Mouse (Mus musculus): ENCODE data around the gene Tceal1.
A peak's percentile ranks its signal among the peaks of the same experiment; 100 is the strongest.
"Not testable (repeated sequence)": the region's sequence is repeated elsewhere in the genome, so short reads cannot be mapped to it uniquely, and the experiment has no call there.

Gene Tceal1

DNA sequence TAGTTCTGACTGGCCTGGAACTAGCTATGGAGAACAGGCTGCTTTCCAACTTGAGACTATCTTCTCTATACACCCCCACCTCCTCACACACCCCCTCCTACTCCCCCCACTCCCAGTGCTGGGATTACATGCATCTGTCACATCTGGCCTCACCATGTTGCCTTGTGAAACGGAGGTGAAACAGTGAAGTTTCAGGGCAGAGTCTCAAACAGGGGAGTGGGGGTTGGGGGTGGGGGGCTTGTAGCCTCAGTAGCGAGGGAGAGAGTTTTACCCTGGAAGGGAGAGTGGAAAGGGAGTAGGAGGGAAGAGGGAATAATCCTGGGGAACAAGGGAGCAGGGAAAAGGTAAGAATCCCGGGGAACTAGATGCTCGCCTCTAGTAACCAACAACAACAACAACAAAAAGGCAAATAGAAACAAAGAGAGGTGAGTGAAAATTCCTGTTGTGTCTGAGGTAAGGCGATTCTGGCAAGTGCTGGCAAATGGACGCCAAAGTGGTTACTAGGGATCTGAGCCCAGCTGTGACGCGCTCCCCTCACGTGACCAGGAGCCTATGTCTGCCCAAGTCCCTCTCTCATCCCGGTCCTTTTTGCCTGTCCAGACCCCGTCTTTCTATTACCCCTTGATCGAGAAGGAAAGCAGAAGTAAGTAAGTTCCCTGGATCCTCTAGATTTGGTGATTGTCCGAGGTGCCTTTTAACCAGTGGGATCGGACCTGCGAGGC lies at the start of gene Tceal1:
Gene Tceal1 (plus strand): TSS at position 537 of the 722 bp plus-strand sequence.
- DNase-seq (ENCODE audit: extremely low spot score, low read depth, low spot score): no peak

DNA sequence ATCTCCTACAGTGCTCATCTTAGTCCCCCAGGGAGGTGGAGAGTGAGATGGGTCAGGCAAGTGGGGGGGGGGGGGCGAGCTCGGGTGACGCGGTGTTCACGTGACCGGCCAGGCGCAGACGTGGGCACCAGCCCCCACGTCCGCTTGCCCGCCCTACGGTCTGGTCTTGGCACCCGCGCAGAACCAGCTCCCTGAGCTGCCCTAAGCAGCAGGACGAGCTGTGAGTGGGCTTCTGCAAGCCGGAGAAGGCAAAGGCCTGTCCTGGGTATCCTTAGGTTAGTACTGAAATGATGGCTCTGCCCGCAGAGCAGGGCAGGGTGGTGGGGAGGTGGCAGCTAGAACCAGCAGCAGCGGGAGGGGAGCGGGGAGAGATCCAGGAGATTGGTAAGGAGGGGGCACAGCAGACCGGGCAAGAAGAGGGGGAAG lies 41.5 kb upstream of the Tceal1 start:
- no peak for DNase-seq (ENCODE audit: extremely low spot score, low read depth, low spot score)

DNA sequence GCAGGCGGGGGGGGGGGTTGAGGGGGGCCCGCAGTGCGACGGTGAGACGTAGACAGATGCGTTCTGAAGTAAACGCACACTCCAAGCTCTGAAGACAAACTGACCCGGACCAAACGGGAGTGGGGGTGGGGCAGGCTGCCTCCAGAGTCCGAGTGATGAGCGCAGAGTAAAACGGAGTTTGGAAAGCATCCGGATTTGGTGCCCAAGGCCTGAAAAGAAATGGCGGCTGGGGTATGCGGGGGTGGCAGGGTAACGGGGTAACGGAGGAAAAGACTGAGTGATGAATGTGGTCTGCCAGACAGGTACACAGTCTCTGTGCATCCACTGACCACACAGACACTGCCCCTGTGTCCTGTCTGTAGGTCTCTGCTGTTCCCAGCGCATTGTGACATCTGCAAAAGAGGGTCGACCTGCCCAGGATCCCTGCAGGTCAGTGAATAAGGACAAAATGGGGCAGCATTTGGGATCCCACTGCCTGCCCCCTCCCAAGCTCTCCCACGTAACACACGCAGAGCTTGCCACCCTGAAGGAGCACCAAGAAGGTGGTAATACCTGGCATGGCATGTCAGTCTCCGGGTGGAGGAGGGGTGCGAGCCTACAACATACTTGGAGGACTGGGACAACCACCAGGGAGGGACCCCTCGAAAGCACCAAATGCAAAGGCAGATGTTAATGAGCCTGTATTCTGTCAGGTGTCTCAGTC lies 40.9 kb upstream of the Tceal1 start:
- not testable (repeated sequence) for DNase-seq (ENCODE audit: extremely low spot score, low read depth, low spot score)

DNA sequence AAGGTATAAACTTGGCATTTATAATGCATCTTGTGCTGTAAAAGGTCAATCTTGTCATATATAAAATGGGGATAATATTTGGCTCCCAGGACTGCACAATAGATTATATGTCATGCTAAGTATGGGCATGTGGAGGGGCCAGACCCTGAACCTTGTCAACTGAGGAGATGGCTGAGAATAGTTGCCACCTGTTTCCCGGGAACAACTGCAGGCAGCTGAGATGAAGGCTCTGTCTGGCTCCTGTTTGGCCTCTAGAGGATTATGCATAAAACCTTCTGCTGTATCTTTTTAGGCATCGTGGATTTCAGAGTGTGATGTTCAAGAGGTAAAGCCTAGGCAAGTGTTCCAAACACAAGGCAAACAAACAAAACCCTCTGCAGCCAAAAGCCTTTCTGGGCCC lies 39.0 kb upstream of the Tceal1 start:
- DNase-seq (ENCODE audit: extremely low spot score, low read depth, low spot score): no peak

DNA sequence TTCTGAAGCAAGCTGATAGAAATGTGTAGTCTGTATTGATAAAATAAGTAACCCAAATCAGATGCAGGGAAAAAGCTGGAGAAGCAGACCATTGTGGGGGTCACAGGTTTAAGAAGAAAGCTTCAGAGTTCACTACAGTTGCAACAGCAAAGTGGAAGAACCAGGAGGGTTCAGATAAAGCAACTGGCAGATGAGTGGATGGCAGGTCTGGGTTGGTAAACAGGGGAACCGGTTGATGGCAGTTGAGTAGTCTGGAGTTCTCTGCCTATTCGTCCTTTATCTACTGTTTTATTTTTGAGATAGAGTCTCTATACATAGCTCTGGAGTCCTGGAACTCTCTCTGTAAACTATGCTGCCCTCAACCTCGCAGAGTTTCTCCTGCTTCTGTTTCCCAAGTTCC lies 26.8 kb upstream of the Tceal1 start:
- no peak for DNase-seq (ENCODE audit: extremely low spot score, low read depth, low spot score)

DNA sequence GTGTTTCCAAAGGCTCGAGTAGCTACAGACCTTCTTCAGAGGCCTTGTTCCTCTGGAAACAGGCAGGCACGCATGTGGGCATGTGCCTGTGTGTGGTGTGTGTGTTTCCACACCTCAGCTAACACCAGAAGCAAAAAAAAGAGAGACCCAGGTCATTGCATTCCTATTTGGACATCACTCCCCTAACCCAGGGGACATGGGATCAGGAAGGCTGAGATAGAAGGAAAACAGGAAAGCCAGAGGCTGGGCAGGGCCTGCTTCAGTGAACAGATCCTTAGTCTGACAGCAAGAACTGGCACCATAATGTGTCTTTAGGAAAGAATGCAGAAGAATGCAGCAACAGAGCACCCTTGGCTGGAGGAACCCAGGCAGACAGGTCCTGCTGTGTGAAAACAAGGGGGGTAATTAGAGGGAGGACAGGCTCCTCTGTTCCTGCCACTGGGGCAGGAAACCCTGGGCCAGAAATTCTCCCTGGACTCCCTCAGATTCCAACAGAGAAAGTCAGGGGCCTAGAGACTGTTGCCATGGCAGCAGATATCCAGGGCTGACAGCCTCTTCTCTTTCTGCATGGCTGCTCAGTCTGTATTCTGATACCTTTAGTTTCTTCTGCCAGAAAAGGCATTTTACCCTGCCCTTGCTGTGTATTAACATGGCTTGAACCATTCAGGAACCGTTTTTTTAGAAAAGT lies 16.0 kb upstream of the Tceal1 start:
- DNase-seq (ENCODE audit: extremely low spot score, low read depth, low spot score): not testable (repeated sequence)

DNA sequence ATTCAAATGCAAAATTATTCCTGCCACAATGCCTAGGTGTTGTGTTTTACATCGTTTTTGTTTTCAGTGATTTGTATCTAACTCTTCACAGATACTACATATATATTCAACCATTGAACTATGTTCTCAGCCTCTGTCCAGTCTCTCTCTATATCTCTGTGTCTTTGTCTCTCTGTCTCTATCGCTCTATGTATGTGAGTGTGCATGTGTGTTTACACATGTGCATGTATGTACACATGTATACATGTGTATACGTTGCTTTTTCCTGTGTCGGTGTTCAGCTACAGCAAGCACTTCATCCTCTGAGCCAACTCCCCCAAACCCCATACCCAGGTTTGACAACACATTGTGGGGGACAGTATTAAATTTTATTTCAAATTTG lies 15.5 kb upstream of the Tceal1 start:
- no peak for DNase-seq (ENCODE audit: extremely low spot score, low read depth, low spot score)

DNA sequence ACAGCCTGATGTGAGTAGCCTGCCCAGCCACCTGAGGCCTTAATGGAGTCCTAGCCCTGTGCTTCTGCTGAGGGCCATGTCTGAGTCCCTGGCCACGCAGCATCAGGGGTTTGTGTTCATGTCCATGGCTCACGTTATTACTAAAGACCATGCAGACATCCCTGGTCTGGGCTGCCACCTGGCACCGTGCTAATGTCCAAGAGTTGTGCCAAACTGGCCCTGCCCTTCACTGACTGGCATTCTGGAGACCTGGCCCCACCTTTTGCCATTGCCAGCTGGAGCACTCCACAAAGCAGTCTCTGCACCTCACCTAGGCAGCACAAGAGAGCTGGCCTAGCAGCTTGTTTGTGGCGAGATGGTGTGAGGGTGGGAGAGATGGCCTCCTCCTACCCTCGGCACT lies 14.6 kb upstream of the Tceal1 start:
- DNase-seq (ENCODE audit: extremely low spot score, low read depth, low spot score): no peak

DNA sequence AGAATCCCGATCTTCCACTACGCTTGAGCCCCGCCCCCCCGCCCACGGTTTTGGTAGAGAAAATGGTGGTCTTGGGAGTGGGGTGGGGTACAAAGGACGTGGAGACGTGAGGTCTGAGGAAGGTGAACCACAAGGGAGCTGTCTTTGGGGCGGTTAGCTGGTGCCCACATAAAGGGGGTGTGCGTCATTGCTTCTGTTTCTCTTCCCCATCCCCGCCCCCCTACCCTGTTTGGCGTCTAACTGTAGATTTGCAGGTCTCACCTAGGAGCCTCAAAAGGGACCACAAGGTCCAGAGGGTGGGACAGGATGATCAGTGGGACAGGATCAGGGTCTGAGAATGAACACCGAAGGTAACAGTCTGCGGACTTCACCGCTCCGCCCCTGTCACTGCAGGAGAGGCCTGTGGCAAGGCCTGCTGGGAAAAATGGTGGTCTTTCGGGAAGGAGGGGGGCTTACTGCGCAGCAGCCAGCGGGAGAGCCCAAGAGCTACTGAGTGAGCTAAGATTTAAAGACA lies 443 bp downstream of the Tceal1 start:
- DNase-seq (ENCODE audit: extremely low spot score, low read depth, low spot score): no peak

DNA sequence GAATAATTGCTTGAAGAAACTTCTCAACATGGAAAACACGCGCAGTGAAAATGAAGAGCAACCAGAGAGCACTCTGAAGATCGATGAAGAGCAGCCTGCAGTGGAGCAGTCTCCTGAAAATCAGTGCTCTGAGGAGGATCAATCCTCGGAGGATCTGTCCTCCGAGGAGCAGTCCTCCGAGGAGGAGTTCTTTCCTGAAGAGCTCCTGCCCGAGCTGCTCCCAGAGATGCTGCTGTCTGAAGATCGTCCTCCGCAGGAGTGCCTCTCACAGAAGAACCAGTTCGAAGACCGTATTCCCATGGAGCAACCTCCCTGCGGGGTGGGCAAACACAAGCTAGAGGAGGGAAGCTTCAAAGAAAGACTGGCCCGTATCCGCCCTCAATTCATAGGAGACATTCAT lies 1.0 kb downstream of the Tceal1 start:
- no peak for DNase-seq (ENCODE audit: extremely low spot score, low read depth, low spot score)

DNA sequence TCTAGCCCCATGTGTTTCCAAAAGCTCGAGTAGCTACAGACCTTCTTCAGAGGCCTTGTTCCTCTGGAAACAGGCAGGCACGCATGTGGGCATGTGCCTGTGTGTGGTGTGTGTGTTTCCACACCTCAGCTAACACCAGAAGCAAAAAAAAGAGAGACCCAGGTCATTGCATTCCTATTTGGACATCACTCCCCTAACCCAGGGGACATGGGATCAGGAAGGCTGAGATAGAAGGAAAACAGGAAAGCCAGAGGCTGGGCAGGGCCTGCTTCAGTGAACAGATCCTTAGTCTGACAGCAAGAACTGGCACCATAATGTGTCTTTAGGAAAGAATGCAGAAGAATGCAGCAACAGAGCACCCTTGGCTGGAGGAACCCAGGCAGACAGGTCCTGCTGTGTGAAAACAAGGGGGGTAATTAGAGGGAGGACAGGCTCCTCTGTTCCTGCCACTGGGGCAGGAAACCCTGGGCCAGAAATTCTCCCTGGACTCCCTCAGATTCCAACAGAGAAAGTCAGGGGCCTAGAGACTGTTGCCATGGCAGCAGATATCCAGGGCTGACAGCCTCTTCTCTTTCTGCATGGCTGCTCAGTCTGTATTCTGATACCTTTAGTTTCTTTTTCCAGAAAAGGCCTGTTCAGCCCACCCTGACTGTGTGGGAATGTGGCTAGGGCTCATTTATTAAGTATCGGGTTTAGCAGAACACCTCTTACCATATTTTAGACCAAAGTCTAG lies 7.1 kb downstream of the Tceal1 start:
- not testable (repeated sequence) for DNase-seq (ENCODE audit: extremely low spot score, low read depth, low spot score)

DNA sequence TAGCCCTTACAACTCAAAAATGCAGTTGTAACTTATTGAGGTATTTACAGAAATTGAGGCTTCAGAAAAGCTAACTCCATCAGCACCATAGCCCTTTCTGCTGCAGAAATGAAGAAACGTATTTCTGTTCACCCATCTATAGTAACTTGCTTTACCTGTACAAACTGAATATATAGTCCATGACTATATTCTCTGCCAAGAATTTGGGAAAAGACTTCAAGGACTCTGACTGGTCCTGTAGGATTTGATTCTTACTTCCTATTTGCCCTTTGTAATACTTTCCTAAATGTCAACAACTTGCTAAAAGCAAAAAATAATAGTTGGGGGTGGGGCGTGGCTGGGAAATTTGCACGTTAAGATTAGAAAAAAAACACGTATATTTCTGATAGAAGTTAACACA lies 24.2 kb downstream of the Tceal1 start:
- DNase-seq (ENCODE audit: extremely low spot score, low read depth, low spot score): no peak

DNA sequence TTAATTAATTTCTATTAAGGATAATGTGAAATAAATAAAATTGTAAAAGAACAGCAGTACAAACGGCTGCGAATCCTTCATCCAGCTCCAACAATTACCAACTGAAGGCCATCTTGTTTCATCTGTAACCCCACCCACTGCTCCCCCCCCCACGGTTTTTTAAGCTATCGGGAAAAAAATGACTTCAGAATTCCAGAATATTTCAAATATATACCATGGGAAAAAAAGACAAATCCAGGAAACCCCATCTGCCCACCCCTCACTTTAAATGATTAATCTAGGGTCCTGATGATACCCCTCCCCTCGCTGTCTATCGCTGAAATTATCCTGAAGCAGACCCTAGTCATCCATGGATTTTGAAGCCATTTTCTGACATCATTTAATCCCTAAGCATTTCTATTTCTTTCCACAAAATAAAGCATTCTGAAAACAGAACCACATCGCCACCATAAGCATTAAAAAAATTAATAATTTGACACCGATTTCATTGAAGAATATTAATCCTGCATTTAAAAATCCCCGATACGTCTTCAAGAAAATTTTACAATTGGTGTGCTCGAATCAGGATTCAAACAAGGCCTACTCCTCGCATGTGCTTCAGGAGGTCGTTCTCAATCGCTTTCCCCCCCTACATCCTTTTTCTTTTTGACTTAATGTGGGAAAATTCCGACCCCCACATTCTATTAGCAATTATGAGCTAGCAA lies 32.5 kb downstream of the Tceal1 start:
- DNase-seq (ENCODE audit: extremely low spot score, low read depth, low spot score): no peak

DNA sequence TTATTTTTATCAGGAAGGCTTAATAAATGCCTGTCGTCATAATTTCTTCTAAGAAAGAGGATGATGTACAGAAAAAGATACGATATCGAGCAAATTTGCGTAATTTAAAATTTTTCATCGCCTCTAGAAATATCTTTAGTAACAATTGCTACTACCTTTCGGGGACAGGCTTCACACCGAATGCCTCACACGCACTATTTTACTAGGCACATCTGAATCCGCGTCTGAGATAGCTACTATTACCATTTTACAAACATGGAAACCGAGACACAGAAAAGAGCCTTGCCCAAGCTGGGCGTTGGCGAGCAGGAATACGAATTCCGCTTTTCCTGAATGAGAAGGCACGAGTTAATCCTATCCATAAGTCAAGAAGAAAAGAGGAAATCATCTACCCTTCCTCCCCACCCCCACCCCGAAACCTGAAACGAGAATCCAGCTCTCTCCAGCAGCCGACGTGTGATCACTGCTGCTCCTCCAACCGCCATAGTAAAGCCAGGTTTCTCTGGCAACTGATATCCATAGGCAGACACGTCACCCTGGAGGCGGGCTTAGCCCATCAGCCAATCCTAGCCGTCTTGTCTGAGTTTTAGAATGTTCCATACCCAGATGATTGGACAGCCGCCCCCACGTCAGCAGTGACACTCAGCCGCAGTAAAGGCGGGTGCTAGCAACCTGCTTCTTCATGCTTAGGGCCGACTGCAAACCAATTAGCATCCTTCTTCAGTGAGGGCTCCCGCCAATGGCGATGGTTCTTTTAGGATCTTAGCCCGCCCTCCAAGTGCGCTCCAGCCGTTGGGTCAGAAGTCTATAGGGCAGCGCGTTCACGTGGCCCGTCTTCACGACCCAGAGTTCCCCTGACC lies 33.2 kb downstream of the Tceal1 start:
- peak; percentile 72 for DNase-seq (ENCODE audit: extremely low spot score, low read depth, low spot score)

DNA sequence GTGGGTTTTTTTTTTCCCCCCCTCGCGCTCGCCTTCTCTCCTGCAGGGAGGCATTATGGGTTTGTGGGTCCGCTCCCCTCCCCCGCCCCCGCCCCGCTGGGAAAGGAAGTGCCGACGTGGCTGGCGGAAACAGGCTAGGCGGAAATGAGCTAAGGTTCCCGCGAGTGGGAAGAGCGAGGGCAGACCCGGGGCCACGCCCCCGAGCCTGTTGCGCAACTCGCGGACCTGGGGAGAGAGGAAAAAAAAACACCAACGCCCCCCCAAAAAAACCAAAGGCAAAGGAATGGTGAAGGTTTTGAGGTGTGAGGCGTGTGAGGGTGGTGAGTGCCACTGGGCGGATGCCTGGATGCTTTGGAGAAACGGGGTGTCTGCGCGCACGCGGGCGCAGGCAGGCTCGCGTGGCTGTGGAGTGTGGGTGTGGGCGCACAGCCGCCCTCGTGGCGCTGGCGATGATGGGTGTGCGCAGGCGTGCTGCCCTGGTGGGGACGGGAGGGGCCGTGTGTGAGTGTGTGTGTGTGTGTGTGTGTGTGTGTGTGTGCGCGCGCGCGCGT lies 33.9 kb downstream of the Tceal1 start:
- no peak for DNase-seq (ENCODE audit: extremely low spot score, low read depth, low spot score)

DNA sequence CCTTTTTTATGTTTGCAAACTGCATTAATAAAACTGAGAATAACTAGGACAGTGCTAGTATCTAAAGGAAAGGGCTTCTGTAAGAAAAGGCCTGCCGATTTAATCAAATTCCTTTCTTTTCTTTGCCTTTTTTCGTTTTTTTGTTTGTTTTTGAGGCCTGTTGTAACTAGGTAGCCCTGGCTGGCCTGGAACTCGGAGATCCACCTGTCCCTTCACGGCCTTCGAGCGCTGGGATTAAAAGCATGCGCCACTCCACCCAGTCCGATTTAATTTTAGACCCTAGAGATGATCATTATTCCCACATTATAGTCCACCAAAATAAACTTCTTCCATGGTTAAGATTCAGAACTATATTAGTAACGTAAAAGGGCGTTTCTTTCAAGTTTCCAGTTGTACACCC lies 34.5 kb downstream of the Tceal1 start:
- DNase-seq (ENCODE audit: extremely low spot score, low read depth, low spot score): no peak

DNA sequence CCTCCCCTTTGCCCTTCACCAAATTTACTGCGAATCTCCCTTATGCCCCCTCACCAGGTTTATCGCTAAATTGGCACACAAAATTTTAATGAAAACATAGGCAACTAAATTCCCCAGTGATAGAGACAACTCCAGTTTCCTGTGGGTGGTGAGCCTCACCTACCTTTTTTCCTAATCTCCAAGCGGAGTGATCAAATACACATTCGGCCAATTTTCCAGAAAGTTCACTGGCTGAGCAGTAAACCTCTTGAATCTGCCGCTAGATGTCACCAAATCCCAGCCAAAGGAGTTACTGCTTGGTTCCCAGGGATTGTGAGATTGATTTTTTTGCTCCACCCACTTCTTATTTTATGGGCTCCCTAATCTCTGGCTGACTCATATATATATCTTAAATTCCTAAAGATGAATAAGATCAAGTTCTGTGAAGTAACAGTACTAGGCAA lies 34.9 kb downstream of the Tceal1 start:
- DNase-seq (ENCODE audit: extremely low spot score, low read depth, low spot score): no peak

DNA sequence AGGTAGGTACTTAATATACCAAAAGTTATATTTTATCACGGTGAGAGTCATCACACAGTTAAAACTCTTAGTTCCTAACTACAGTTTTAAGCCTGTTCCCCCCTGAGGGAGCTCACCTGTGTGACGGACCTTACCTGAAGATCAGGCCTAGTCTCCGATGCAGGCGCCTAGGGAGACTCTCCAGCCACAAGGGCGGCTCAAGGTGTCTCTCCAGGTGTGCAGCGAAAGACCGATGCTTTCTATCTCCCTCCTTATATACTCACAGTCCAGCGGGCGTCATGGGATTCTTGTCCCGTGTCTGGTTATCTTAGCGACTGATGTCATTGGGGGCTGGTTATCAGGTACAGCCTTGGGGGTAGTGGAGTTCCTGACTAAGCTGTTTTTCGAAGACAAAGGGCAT lies 35.7 kb downstream of the Tceal1 start, which contains the start of gene Morf4l2:
Gene Morf4l2 (minus strand): TSS at position 232 of the 400 bp plus-strand sequence.
- no peak for DNase-seq (ENCODE audit: extremely low spot score, low read depth, low spot score)

DNA sequence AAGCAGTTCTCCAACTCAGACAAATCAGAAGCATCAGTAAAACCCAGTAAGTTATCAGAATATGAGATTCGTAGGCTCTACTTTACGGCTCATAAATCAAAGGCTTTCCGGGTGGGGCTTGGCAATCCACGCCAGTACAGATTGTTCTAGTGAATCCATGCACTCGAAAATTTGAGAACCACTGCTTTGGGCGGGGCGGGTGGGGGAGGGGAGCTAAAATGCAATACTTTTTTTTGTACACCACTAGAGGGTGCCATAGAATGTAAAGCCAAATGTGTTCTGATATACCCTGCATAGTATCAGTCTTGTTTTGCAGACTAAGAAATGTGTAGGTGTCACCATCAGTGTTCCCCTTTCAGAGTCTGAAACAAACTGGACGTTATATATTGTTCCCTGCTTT lies 36.9 kb downstream of the Tceal1 start:
- DNase-seq (ENCODE audit: extremely low spot score, low read depth, low spot score): no peak

Data from hindlimb bud, embryonic 11.5 days (tissue).